Mouse (Mus musculus) myocyte (in vitro differentiated cells): ENCODE results near the gene Sptbn1. TPM values are rescaled to one million over a fixed set of nuclear protein-coding genes. Genes with fewer than 3 reads are reported as not detected.

ENCODE experiments used
- H3K27me3 ChIP-seq: one replicate; pipeline ENCODE4 v1.6.1; 2011; ENCODE audit not compliant: control insufficient read depth, insufficient read depth, insufficient read length
- H3K36me3 ChIP-seq: one replicate; pipeline ENCODE4 v1.6.1; 2011; ENCODE audit not compliant: control insufficient read depth, insufficient read depth
- H3K4me2 ChIP-seq: one replicate; pipeline ENCODE4 v1.6.1; 2011; ENCODE audit warnings: low read depth, control low read depth
- H3K4me3 ChIP-seq: one replicate; pipeline ENCODE4 v1.5.1; 2011; ENCODE audit warnings: mild to moderate bottlenecking, control low read depth, moderate library complexity
- H3K79me2 ChIP-seq: one replicate; pipeline ENCODE4 v1.6.1; 2011; ENCODE audit not compliant: control insufficient read depth, insufficient read depth
- H3ac ChIP-seq: one replicate; pipeline ENCODE4 v1.6.1; 2011; ENCODE audit not compliant: control insufficient read depth, insufficient read length
- CEBPB ChIP-seq: IDR thresholded peaks from 2 replicates; pipeline ENCODE4 v1.6.1; 2011; ENCODE audit warnings: mild to moderate bottlenecking, moderate library complexity; ENCODE audit not compliant: poor library complexity, insufficient read depth, severe bottlenecking
- E2F4 ChIP-seq: IDR thresholded peaks from one replicate; pipeline ENCODE4 v1.6.1; 2011; ENCODE audit warnings: mild to moderate bottlenecking, control low read depth, moderate library complexity; ENCODE audit not compliant: insufficient read depth
- MAX ChIP-seq: IDR thresholded peaks from one replicate; pipeline ENCODE4 v1.6.1; 2011; ENCODE audit warnings: low read depth, mild to moderate bottlenecking, control low read depth
- MYOD1 ChIP-seq, 3 experiments: IDR thresholded peaks; one replicate each; pipeline ENCODE4 v1.6.1; 2011; ENCODE audit warnings: control low read depth in 2 of 3, low read depth in 2 of 3, mild to moderate bottlenecking in 2 of 3, moderate library complexity in 1 of 3; ENCODE audit not compliant: insufficient read length in 2 of 3, control insufficient read depth in 1 of 3
- MYOG ChIP-seq, 3 experiments: IDR thresholded peaks; one replicate each; pipeline ENCODE4 v1.6.1; 2011; ENCODE audit warnings: control low read depth in 2 of 3, low read depth in 2 of 3, mild to moderate bottlenecking in 2 of 3; ENCODE audit not compliant: insufficient read length in 2 of 3, control insufficient read depth in 1 of 3, insufficient read depth in 1 of 3
- POLR2A ChIP-seq: IDR thresholded peaks from one replicate; pipeline ENCODE4 v1.6.1; 2011; ENCODE audit warnings: low read depth, mild to moderate bottlenecking, control low read depth, moderate library complexity; ENCODE audit not compliant: insufficient read length
- POLR2AphosphoS2 ChIP-seq: IDR thresholded peaks from one replicate; pipeline ENCODE4 v1.6.1; 2011; ENCODE audit warnings: low read depth, control low read depth; ENCODE audit not compliant: insufficient read length
- REST ChIP-seq: IDR thresholded peaks from one replicate; pipeline ENCODE4 v1.6.1; 2011; ENCODE audit warnings: mild to moderate bottlenecking, control low read depth, moderate library complexity; ENCODE audit not compliant: insufficient read depth, insufficient read length
- SRF ChIP-seq: IDR thresholded peaks from one replicate; pipeline ENCODE4 v1.6.1; 2011; ENCODE audit warnings: low read depth; ENCODE audit not compliant: control insufficient read depth, insufficient read length
- TCF12 ChIP-seq: IDR thresholded peaks from one replicate; pipeline ENCODE4 v1.6.1; 2011; ENCODE audit warnings: mild to moderate bottlenecking, control low read depth; ENCODE audit not compliant: poor library complexity, insufficient read depth, severe bottlenecking
- TCF3 ChIP-seq: IDR thresholded peaks from one replicate; pipeline ENCODE4 v1.6.1; 2011; ENCODE audit warnings: low read depth, control low read depth; ENCODE audit not compliant: insufficient read length
- USF1 ChIP-seq: IDR thresholded peaks from one replicate; pipeline ENCODE4 v1.6.1; 2011; ENCODE audit warnings: low read depth, mild to moderate bottlenecking, control low read depth, moderate library complexity
- polyA plus RNA-seq: library from polyadenylated mRNA; unstranded; fragments of >200 nt; fragmentation: generic; extraction: Trizol; gene quantifications from one replicate; pipeline ENCODE4 v1.2.1, GENCODE M21; 2012; ENCODE audit warnings: missing spikeins

The Sptbn1 gene
- polyA plus RNA-seq, 1 experiment = 85.4 TPM

- H3K27me3 ChIP-seq = no peaks in the 10 kb centered on the region
- no peaks in the 10 kb centered on the region for H3K79me2 ChIP-seq
- H3K4me2 ChIP-seq = no peak overlapping the region
- no peak overlapping the region for H3ac ChIP-seq
- no peak overlapping the region for H3K4me3 ChIP-seq
- H3K36me3 ChIP-seq = peaks cover 77% of the 10 kb centered on the region
- no peak for TF ChIP-seq MYOD1 (IDR thresholded peaks at IDR 0.05; ENCODE audit: control insufficient read depth in 1 of 3, insufficient read length in 2 of 3, low read depth in 2 of 3)
- TF ChIP-seq TCF12 = no peak
- TF ChIP-seq SRF = no peak
- TF ChIP-seq POLR2AphosphoS2 = no peak
- no peak for TF ChIP-seq TCF3
- no peak for TF ChIP-seq CEBPB
- TF ChIP-seq E2F4 = no peak
- TF ChIP-seq MAX = no peak
- TF ChIP-seq POLR2A = no peak
- TF ChIP-seq MYOG (IDR thresholded peaks at IDR 0.05; ENCODE audit: control insufficient read depth in 1 of 3, insufficient read depth in 1 of 3, insufficient read length in 2 of 3, low read depth in 2 of 3) = no peak
- no peak for TF ChIP-seq REST
- no peak for TF ChIP-seq USF1
Measured at GRCm38 (mm10) chr11:30104177-30104576, 163.8 kb downstream of the Sptbn1 start.

- H3K79me2 ChIP-seq = no peaks in the 10 kb centered on the region
- peaks cover 77% of the 10 kb centered on the region for H3K36me3 ChIP-seq
- H3K4me3 ChIP-seq = no peak overlapping the region
Measured at GRCm38 (mm10) chr11:30102594-30102993, 165.4 kb downstream of the Sptbn1 start.

GRCm38 (mm10) chr11:30101796-30102195 is 166.2 kb downstream of the Sptbn1 start:
- Histone ChIP-seq H3K4me2 (no peak overlapping the region), H3K36me3 (peaks cover 74% of the 10 kb centered on the region), H3K4me3 (no peak overlapping the region), H3K27me3 (no peaks in the 10 kb centered on the region), H3K79me2 (no peaks in the 10 kb centered on the region), H3ac (no peak overlapping the region)
- TF ChIP-seq TCF3 (no peak), REST (no peak), SRF (no peak), MAX (no peak), USF1 (no peak), MYOG (IDR thresholded peaks at IDR 0.05; ENCODE audit: control insufficient read depth in 1 of 3, insufficient read depth in 1 of 3, insufficient read length in 2 of 3, low read depth in 2 of 3) (no peak), E2F4 (no peak), POLR2A (no peak), POLR2AphosphoS2 (no peak), MYOD1 (IDR thresholded peaks at IDR 0.05; ENCODE audit: control insufficient read depth in 1 of 3, insufficient read length in 2 of 3, low read depth in 2 of 3) (no peak)

More at GRCm38 (mm10) chr11:30102594-30102993, 165.4 kb downstream of the Sptbn1 start:
- H3K27me3 ChIP-seq = no peaks in the 10 kb centered on the region
- no peak for TF ChIP-seq REST
- no peak for TF ChIP-seq MAX
- no peak for TF ChIP-seq SRF
- no peak for TF ChIP-seq TCF3
- no peak for TF ChIP-seq TCF12
- no peak for TF ChIP-seq E2F4
- TF ChIP-seq MYOD1 (IDR thresholded peaks at IDR 0.05; ENCODE audit: control insufficient read depth in 1 of 3, insufficient read length in 2 of 3, low read depth in 2 of 3) = no peak
- no peak for TF ChIP-seq CEBPB
- TF ChIP-seq MYOG (IDR thresholded peaks at IDR 0.05; ENCODE audit: control insufficient read depth in 1 of 3, insufficient read depth in 1 of 3, insufficient read length in 2 of 3, low read depth in 2 of 3) = no peak
- TF ChIP-seq POLR2AphosphoS2 = no peak
- no peak for TF ChIP-seq POLR2A
- TF ChIP-seq USF1 = no peak
- H3K4me2 ChIP-seq = no peak overlapping the region
- H3ac ChIP-seq = no peak overlapping the region

- no peak overlapping the region for H3K4me2 ChIP-seq
- H3K27me3 ChIP-seq = no peaks in the 10 kb centered on the region
- no peak overlapping the region for H3K4me3 ChIP-seq
- TF ChIP-seq POLR2AphosphoS2 (no peak), MYOD1 (IDR thresholded peaks at IDR 0.05; ENCODE audit: control insufficient read depth in 1 of 3, insufficient read length in 2 of 3, low read depth in 2 of 3) (no peak), E2F4 (no peak)
- H3K36me3 ChIP-seq = peaks cover 68% of the 10 kb centered on the region
- no peaks in the 10 kb centered on the region for H3K79me2 ChIP-seq
- H3ac ChIP-seq = no peak overlapping the region
Measured at GRCm38 (mm10) chr11:30101162-30101561, 166.8 kb downstream of the Sptbn1 start.

- Histone ChIP-seq H3ac (no peak overlapping the region), H3K36me3 (peaks cover 60% of the 10 kb centered on the region), H3K4me3 (no peak overlapping the region), H3K4me2 (no peak overlapping the region), H3K27me3 (no peaks in the 10 kb centered on the region), H3K79me2 (no peaks in the 10 kb centered on the region)
- TF ChIP-seq SRF (no peak), MYOD1 (IDR thresholded peaks at IDR 0.05; ENCODE audit: control insufficient read depth in 1 of 3, insufficient read length in 2 of 3, low read depth in 2 of 3) (no peak), TCF12 (no peak), E2F4 (no peak), TCF3 (no peak), USF1 (no peak), MYOG (IDR thresholded peaks at IDR 0.05; ENCODE audit: control insufficient read depth in 1 of 3, insufficient read depth in 1 of 3, insufficient read length in 2 of 3, low read depth in 2 of 3) (no peak), MAX (no peak)
Measured at GRCm38 (mm10) chr11:30099916-30100315, 168.1 kb downstream of the Sptbn1 start.
